Mouse (Mus musculus) naive thymus-derived CD4-positive, alpha-beta T cell, adult 2 months (primary cell): ENCODE results near the gene Umps.

ENCODE experiments used
- DNase-seq: peaks from one replicate; pipeline ENCODE4 v3.0.0-alpha.2; 2011; ENCODE audit warnings: low read depth

The Umps gene

DNA sequence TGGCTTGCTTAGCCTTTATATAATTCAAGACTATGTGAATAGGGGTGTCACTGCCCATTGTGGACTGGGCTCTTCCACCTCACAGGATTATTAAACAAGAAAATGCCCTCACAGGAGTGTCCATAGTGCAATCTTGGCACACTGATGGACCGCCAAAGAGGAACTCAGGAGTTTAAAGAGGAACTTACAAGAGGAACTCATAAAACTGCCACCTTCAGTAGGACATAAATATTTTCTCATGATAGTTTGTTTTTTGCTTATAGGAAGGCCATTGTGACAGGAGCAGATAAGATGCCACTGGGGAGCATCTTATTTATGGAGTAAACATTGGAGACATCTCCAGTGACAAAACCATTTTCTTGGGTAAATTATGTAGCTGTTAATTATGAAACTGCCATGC, 12.0 kb downstream of the Umps start:
- DNase-seq: no peak

DNA sequence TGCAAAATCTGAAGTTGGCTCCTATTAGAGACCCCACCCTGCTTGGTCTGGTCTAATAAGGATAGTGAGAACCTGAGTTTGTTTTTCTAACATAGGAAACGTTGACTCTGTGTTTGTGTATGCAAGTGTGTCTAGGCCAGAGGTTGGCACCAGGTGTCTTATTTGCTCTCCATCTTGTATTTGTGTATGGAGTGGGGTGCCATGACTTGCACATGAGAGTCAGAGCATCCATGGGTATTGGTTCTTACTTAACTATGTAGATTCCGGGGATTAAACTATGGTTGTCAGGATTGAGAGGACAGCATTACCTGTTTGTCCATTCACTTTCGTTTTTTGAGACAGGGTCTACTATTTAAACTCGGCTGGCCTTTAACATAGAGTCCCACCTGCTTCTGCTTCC, 13.8 kb downstream of the Umps start:
- no peak for DNase-seq

DNA sequence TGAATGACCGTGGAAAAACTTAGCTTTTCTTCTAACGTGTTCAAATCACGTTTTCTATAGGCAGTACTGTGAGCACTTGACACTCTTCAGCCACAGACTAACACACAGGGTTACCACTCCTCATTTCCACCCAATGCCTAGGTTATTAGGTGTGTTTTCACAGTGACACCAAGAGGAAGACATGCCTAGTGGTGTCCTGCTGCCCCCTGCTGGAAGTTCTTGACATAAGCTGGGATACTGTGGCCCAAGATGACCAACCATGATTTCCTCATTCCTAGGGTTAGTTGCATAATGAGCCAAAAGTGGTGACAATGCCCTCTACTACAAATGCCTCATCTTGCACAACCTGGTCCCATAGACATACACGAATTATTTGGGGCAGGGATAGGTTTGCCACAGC, 16.0 kb downstream of the Umps start:
- DNase-seq: peak; percentile 79

DNA sequence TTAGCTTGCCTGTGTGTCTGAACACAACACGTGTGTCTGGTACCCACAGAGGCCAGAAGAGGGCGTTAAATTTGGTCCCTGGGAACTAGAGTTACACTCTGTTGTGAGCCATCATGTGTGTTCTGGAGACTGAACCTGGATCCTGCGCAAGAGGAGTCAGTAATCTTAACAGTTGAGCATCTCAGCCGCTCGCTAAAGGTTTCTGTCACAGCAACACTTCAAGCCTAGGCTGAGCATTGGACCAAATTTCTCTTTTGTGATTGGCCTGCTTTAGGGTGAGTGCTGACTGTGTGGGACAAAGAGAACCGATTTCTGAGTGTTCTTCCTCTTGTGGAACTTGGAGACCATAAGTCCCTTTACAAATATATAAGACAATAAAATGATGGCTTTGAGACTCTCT, 16.5 kb downstream of the Umps start:
- no peak for DNase-seq

DNA sequence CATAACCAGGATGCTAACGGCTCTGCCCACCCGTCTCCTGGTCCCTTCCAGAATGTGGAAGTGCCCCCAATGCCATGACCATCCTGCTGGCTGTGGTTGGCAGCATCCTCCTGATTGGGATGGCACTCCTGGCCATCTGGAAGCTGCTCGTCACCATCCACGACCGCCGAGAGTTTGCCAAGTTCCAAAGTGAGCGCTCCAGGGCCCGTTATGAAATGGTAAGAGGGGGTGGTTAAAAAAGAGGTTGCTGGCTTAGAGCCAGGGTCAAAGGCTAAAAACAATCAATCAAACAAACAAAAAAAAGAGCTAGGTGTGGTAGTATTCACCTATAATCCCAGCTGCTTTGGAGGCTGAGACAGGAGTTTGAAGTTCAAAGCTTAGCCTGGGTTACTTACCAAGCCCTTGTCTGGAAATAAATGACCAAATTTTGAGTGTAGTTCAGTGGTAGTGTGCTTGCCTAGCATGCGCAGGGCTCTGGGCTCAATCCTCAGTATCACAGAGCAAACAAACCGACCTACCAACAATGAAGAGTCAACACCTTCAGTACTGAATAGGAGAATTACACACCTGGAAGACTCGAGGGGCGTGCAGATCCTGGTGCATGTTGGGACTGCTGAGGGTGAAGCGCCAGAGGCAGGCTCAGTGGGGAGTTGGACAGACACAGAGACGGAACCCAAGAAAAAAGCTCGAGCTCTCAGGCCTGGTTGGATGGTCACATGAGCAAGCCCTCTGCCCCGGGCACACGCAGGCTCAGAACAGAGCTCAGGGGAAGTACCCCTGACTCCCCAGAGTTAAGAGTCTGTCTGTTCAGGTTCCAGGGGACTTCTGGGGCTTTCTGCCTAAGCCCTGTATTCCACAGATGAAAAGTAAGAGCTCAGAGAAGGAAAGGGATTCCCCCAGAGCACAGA, 18.9 kb downstream of the Umps start:
- no peak for DNase-seq

DNA sequence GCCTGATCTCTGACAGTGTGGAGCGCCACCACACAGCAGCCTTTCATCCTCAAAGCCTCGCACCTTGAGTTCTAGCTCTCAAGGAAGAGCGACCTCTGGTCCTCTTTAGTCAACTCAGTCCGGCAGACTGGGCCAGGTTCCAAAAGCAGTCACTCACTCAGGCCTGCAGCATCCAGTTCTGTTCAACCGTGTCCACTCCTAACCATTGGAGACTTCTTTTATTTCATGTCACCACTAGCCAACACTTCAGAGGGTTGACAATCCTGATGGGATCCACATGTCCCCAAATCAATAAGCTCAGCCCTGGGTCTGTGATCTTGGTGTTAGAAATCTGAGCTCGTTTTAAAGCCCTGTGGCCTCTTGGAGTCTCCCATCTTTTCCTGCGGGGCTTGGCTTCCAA, 20.8 kb downstream of the Umps start:
- DNase-seq: no peak

DNA sequence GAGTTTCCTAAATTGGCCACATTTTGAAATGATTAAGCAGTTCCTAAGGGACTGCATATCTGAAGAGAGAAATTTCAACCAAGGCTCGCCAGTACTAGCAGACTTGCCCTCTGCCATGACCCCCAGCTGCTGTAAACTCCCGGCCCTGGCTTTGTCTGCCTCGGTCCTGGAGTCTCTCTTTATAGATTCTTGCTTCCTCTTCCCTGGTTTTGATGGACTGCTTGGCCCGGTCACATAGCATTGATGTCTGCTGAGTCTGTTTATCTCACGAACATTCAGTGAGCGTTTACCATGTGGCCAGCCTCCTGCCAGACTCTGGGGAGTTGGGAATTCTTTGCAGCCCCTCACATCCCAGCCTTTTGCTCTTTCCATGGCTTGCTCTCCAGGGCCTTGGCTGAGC, 22.1 kb downstream of the Umps start:
- no peak for DNase-seq

DNA sequence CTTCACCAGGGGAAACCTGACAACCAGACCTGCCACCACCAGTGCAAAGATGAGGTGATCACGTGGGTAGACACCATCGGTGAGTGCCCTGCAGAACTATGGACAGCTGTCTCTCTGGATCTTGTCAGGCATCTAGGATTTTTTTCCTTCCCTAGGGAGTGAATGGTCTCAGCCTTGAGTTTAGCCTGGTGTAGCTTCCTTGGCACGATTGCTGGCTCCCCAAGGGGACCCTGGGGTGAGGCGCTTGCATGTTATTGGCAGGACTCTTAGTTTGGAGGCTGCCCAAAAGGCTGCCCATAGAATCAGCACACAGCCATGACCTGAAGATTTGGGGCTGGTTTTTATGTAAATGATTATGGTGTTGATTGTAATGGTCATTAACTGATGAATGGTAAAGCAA, 22.7 kb downstream of the Umps start:
- DNase-seq: no peak

DNA sequence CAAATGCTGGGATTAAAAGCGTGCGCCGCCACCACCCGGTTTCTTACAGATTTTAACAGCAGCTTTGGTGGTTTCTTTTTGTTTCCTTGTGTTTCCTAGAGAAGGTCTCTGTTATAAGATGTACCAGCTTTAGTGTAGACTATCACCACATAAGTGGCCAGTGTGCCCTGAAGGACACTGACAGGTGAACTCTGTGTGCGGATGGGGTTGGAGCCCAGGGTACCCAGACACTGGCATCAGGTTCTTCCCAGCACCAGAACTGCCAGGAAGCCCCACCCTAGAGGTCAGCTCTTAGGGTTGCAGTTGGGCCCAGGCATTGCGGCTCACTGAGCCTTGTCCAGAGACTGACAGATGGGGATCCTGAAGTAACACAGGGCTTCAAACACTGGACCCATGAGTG, 23.4 kb downstream of the Umps start:
- DNase-seq: no peak

DNA sequence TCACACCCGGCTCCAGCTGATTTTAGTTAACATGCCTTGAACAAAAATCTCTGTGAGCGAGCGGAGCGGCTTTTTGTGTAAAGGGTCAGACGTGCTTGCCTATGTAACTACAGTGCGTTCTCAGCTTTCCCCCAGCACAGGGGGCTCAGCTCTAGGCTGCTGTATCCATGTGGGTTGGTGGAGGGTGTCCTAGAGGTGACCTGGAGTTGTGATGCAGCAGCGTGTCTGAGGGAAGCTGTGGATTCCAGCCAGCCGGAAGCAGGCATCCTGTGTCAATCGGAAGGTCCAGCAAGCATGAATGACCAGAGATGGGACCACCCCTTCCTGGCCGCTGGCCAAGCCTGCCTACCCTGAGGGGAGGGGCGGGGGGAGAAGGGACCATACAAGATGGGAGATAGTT, 24.5 kb downstream of the Umps start:
- no peak for DNase-seq

DNA sequence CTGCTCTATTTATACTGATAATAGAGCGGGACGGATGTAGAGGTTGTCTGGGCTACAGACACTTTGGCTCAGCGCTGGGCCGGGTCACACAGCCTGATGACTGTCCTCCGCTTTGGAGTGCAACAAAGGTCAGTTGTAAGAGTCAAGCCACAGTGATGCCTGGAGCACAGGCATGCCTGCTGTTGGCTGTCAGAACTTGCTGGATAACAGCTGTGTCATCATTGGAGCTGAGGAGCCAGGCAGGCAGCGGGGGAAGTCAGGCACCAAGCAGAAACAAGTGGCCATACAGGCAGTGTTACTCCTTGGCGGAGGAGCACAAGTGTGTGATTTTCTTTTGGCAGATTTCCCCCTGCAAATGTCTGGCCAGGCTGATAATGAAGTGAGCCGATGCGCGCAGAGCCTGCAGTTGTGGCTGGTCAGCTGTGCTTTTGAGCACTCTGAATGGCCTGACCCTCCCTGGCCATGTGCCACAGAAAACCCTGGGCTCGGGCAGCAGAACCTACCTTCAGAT, 25.5 kb downstream of the Umps start:
- DNase-seq: no peak

DNA sequence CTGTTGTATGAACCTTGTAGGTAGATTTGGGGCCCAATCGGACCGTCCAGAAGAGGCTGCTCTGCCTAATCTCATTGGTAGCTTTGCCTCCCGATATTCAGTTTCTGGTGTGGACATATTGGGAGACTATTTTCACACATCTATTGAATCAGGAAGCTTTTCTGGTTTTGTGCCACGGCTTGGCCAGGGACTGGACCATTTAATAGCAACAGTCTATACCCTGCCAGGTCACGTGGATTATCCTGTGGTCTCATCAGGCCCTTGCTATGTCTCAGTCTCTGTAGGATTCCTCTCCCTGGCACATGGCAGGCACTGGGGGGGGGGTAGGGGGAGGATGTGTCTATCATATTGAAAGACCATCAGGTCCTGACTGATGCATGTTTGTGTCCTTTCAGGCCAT, 26.7 kb downstream of the Umps start:
- DNase-seq: no peak

DNA sequence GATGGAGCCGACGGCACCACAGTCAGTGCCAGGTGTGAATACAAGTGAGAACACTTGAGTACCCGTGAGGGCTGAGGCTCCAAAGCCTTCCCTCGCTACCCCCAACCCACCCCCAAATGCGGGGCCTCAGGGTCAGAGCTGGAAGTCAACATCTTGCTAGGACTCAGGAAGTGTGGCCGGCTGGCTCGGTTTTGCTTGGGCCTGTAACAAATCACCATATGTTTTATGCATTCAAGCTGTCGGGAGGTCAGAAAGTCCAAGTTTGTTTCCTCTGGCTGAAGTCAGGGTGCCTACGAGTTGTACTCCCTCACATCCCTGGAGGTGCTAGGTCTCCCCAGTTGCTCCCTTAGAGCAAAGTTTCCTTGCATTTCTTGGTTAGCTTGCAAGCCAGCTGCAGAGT, 27.2 kb downstream of the Umps start:
- DNase-seq: no peak

DNA sequence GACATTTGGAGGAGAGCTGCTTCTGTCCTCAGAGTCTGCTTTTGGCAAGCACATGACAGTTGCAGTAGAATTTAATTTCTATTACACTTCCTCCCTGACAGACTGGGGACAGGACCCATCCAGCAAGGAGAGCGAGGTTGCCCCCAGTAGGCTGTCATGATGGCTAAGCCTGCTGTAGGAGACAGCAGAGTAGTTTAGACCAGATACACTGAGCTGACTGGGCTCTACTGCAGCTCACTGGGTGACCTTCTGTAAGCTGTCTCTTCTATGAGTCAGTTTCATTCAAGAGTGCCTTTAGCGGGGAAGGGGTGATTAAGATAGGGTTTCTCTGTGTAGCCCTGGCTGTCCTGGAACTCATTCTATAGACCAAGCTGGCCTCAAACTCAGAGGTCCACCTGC, 27.7 kb downstream of the Umps start:
- DNase-seq: no peak

DNA sequence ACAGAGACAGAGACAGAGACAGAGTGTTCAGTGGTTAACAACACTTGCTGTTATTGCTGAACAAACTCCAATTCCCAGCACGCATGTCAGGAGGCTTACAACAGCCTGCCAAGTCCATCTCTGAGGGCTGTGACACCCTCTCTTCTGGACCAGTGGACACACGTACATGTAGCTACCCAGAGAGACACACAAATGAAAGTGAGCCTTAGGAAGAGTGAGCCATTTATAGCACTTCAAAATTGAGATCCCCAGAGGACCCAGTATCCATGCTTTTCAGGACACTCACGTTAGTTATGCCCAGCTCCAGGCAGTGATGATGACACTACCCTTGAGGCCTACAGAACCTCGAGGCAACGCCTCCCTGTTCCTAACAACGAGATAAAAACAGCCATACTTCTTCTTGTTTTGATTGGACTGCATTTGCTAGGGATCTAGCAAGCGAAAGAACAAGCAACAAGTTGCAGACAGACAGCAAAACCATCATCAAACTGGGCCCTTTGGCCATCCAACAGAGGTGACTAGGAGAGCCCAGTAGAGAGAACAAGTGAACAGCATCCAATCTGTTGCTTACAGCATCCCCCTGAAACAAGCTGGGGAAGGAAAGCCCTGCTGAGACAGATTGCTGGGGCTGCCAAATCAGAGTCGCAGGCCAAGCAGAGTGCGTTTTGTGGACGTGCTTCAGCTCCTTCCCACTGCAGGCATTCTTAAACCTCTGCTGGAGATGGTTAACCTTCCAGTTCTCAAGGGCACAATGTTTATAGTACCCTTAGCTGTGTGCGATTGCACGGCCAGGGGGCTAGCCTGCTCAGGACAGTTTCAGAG, 28.3 kb downstream of the Umps start:
- DNase-seq: no peak

DNA sequence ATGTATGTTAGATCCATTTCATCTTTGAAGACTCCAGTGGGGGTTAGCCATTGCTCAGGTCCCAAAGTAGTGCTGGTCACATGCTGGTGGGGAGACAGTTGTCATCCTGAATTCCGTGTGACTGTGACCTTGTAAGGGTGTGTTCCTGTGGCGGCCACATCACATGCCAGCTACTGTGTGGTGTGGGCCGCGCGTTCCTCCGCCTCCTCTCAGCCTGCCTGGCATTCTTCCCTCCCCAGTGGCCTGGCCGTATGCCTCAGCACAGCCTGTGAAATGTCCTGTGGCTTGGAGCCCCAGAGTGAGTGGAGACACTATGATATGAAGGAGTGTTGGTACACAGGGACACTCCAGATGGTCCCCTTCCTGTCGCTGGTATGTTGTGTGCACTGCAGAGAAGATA, 29.3 kb downstream of the Umps start:
- no peak for DNase-seq

DNA sequence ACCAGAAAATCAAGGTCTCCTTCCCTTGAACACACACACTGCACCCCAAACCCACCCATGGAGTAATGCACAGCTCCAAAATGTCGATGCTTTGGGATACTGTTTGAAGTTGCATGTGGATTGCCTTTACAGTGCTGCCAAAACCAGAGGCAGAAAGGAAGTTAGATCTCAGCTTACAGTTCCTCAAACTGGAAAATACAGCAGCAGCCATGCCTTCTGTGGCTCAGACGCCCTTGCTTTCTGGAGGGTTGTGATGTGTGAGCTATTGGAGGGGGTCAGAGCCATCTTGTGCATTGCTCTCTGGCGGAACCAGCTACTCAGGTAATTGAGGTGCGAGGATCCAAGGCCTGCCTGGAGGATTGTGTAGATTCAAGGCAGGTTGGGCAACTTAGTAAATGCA, 30.0 kb downstream of the Umps start:
- no peak for DNase-seq

DNA sequence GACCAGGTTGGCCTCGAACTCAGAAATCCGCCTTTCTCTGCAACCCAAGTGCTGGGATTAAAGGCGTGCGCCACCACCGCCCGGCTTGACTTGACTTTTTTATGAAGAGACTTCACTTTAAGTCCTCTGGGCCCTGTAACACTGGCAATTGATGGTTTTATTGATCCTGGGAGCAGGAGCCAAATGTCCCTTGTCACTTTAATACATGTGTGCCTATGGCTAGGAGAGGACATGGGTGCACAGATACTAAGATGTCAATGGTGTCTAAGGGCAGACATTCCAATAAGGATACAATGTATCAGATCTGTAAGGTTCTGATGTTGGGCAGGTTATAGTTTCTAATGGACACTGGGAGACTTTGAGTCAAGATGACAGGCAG, 31.4 kb downstream of the Umps start:
- no peak for DNase-seq

DNA sequence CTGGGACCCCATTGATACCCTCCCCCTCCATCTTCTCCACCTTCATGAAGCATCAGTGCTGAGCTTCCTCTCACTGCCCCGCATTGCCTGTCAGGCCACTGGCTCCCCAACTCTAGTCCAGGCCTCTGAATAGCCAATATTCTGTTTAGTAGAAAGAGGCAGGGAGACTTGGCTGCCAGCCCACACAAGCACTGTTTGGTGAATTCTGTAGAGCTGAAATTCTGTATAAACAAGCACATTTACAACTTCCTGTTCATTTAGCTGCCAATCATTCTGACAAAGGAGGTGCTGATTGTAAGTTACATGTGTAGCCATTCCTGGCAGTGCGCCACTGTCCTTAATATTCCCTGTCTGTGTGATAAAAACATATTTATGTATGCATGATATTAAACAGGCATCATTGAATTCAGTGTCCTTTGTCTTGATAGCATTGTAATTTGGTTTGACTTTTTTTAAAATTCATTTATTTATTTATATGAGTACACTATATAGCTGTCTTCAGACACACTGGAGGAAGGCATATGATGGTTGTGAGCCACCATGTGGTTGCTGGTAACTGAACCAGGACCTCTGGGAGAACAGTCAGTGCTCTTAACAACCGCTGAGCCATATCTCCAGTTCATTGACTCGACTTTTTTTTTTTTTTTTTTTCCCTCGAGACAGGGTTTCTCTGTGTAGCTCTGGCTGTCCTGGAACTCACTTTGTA, 32.0 kb downstream of the Umps start:
- no peak for DNase-seq

DNA sequence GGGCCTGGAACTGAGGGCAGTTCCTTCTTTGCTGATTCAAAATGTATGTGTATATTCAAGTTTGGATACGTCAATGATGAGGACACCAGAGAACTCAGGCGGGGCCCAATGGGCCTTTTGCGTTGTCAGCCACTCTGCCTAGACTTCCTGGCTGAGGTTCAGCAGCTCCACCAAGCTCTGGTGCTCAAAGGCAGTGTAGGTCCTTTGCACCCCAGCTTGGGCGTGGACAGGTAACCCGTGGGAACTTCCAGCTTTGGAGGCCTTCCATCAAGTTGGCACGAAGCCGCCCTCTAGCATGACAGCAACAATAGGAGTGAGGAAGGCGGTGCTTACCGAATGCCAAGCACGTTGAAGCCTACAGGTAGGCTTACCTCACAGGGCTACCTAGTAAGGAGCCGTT, 33.4 kb downstream of the Umps start:
- no peak for DNase-seq

DNA sequence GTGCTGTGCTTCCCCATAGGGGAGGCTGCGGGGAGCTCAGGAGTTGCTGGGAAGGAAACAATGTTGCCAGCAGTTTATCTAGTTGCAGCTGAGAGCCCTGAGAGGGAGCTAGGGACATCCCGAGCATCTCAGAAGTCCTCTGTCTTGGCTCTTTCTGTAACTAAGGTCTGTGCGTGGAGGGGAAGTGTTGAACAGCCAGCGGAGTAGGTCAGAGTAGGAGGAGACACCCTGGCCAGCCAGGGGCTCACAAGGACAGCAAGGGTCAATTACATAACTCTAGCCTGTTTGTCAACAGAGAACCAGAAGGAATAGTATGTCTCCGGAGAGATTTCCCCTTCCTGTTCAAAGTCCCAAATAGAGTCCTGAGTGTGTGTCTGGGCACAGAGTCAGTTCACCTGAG, 34.7 kb downstream of the Umps start:
- no peak for DNase-seq

DNA sequence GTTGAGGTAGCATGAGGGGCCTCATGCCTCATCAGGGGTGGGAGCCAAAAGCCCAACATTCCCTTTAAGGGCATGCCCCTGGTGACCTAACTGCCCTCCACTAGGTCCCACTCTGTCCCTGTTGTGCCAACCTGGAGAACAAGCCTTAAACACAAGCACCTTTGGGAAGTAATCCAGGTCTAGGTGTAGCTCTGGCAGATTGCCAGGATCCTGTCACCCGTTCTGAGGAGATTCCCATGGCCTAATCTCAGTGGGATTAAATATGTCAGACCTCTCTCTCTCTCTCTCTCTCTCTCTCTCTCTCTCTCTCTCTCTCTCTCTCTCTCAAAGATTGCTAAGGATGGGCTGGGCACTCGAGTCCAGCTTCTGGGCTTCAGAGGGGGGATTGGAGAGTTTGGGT, 35.2 kb downstream of the Umps start:
- DNase-seq: no peak

DNA sequence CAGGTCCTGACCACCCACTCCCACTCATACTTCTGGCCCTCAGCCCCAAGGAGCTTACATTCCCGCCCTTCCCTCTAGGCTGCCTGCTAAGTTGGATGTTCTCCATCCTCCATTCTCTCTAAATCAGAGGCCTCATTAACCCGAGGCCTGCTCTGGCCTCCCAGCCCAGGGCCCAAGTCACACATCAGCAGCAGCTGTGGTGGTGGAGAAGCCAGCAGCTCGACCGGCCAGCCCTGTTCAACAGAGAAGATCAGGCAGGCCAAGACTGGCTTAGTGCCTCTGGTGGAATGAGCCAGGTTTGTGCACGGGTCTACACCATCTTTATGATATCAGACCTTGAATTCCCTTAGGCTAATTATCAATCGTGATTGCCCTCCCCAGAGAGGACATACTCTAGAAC, 36.1 kb downstream of the Umps start:
- no peak for DNase-seq
